Mouse (Mus musculus): ENCODE data around the gene Ubp1. TPM values are rescaled to one million over a fixed set of nuclear protein-coding genes. Genes with fewer than 3 reads are reported as not detected.
A peak's percentile ranks its signal among the peaks of the same experiment; 100 is the strongest.

Ubp1 gene
- polyA plus RNA-seq, 1 experiment from 2014 or later = 42.0 TPM

- Histone ChIP-seq H3K4me2 (ENCODE audit: low read depth, low read length) (no peak overlapping the region), H3K4me1 (ENCODE audit: control insufficient read depth, low read depth, low read length) (peaks cover 16% of the 10 kb centered on the region), H3K27ac (ENCODE audit: low read length) (no peak overlapping the region), H3K9ac (ENCODE audit: low read depth, low read length) (no peak overlapping the region), H3K9me3 (replicated peaks; ENCODE audit: control insufficient read depth, low read length) (no peaks in the 10 kb centered on the region), H3K36me3 (ENCODE audit: control insufficient read depth, insufficient read depth) (peaks cover 80% of the 10 kb centered on the region), H3K27me3 (ENCODE audit: control insufficient read depth, insufficient read depth, low read depth, low read length) (no peaks in the 10 kb centered on the region), H3K4me3 (ENCODE audit: low read depth, low read length) (no peak overlapping the region)
- WGBS (ENCODE audit: insufficient replicate concordance) = 91% methylated on average over 4 of the region's 4 CpGs
- ATAC-seq (ENCODE audit: low read depth) = no peak
Observed at GRCm38 (mm10) chr9:113974945-113975344, 44.2 kb downstream of the Ubp1 start.

DNA sequence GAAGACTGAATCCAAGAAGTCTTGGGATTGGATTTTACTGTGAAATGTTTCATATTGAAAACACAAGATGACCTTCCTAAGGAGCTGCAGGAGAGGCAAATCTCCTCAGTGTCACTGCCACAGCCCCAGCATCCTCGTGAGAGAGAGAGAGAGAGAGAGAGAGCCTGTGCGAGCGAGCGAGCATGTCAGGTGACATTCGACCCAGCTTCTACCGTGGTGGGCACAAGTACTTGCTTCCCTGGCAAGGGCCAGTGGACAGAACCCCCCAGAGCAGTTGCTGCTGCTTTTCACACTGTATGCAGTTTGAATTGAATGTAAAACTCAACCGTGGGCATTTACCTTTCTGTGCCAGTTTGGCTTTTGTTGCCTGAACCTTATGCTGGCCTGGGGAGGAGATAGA is 44.7 kb downstream of the Ubp1 start:
- no peak for ATAC-seq (ENCODE audit: low read depth)
- Histone ChIP-seq H3K9me3 (replicated peaks; ENCODE audit: control insufficient read depth, low read length) (no peaks in the 10 kb centered on the region), H3K4me2 (ENCODE audit: low read depth, low read length) (no peak overlapping the region), H3K9ac (ENCODE audit: low read depth, low read length) (no peak overlapping the region), H3K27me3 (ENCODE audit: control insufficient read depth, insufficient read depth, low read depth, low read length) (no peaks in the 10 kb centered on the region), H3K4me3 (ENCODE audit: low read depth, low read length) (no peak overlapping the region), H3K4me1 (ENCODE audit: control insufficient read depth, low read depth, low read length) (peaks cover 12% of the 10 kb centered on the region), H3K36me3 (ENCODE audit: control insufficient read depth, insufficient read depth) (peaks cover 75% of the 10 kb centered on the region), H3K27ac (ENCODE audit: low read length) (no peak overlapping the region)
- 84% methylated on average over 7 of the region's 7 CpGs for WGBS (ENCODE audit: insufficient replicate concordance)

GRCm38 (mm10) chr9:113976264-113976663 is 45.5 kb downstream of the Ubp1 start:
- Histone ChIP-seq H3K4me2 (ENCODE audit: low read depth, low read length) (no peak overlapping the region), H3K27ac (ENCODE audit: low read length) (no peak overlapping the region), H3K4me1 (ENCODE audit: control insufficient read depth, low read depth, low read length) (peaks cover 5% of the 10 kb centered on the region), H3K9ac (ENCODE audit: low read depth, low read length) (no peak overlapping the region), H3K9me3 (replicated peaks; ENCODE audit: control insufficient read depth, low read length) (no peaks in the 10 kb centered on the region), H3K4me3 (ENCODE audit: low read depth, low read length) (no peak overlapping the region), H3K27me3 (ENCODE audit: control insufficient read depth, insufficient read depth, low read depth, low read length) (no peaks in the 10 kb centered on the region), H3K36me3 (ENCODE audit: control insufficient read depth, insufficient read depth) (peaks cover 70% of the 10 kb centered on the region)
- WGBS (ENCODE audit: insufficient replicate concordance) = 96% methylated on average over 10 of the region's 10 CpGs
- no peak for ATAC-seq (ENCODE audit: low read depth)

- Histone ChIP-seq H3K27me3 (ENCODE audit: control insufficient read depth, insufficient read depth, low read depth, low read length) (no peaks in the 10 kb centered on the region), H3K4me1 (ENCODE audit: control insufficient read depth, low read depth, low read length) (no peaks in the 10 kb centered on the region; the same call in 1 of the 2 replicates), H3K4me2 (ENCODE audit: low read depth, low read length) (no peak overlapping the region), H3K4me3 (ENCODE audit: low read depth, low read length) (no peak overlapping the region), H3K9me3 (replicated peaks; ENCODE audit: control insufficient read depth, low read length) (no peaks in the 10 kb centered on the region), H3K36me3 (ENCODE audit: control insufficient read depth, insufficient read depth) (peaks cover 66% of the 10 kb centered on the region), H3K27ac (ENCODE audit: low read length) (no peak overlapping the region), H3K9ac (ENCODE audit: low read depth, low read length) (no peak overlapping the region)
- 82% methylated on average over 11 of the region's 11 CpGs for WGBS (ENCODE audit: insufficient replicate concordance)
- ATAC-seq (ENCODE audit: low read depth) = no peak
Observed at GRCm38 (mm10) chr9:113977225-113977840, 46.6 kb downstream of the Ubp1 start.

GRCm38 (mm10) chr9:113978656-113979055 is 47.9 kb downstream of the Ubp1 start:
- Histone ChIP-seq H3K4me3 (ENCODE audit: low read depth, low read length) (no peak overlapping the region), H3K27ac (ENCODE audit: low read length) (no peak overlapping the region), H3K27me3 (ENCODE audit: control insufficient read depth, insufficient read depth, low read depth, low read length) (no peaks in the 10 kb centered on the region), H3K9me3 (replicated peaks; ENCODE audit: control insufficient read depth, low read length) (no peaks in the 10 kb centered on the region), H3K36me3 (ENCODE audit: control insufficient read depth, insufficient read depth) (peaks cover 53% of the 10 kb centered on the region), H3K4me1 (ENCODE audit: control insufficient read depth, low read depth, low read length) (no peaks in the 10 kb centered on the region; the same call in 1 of the 2 replicates), H3K4me2 (ENCODE audit: low read depth, low read length) (no peak overlapping the region), H3K9ac (ENCODE audit: low read depth, low read length) (no peak overlapping the region)
- 51% methylated on average over 7 of the region's 7 CpGs for WGBS (ENCODE audit: insufficient replicate concordance)
- ATAC-seq (ENCODE audit: low read depth) = no peak

DNA sequence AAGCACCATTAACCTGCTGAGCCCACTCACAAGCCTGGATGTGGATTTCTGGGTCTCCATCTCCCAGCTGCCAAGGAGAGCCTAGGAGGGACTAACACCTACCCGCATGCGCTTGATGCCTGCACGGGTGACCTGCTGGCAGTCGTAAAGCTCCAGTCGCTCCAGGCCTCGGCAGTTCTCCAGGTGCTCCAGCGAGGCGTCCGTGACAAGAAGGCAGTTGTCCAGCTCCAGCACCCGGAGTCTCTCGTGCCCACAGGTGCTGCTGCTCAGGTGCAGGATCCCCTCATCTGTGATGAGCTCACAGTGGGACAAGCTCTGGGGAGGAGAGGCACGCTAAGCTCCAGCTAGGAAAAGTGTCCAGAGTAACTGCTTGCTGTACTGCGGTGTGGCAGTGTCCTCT is 48.6 kb downstream of the Ubp1 start:
- WGBS (ENCODE audit: insufficient replicate concordance) = 91% methylated on average over 13 of the region's 13 CpGs
- Histone ChIP-seq H3K9me3 (replicated peaks; ENCODE audit: control insufficient read depth, low read length) (no peaks in the 10 kb centered on the region), H3K9ac (ENCODE audit: low read depth, low read length) (no peak overlapping the region), H3K27ac (ENCODE audit: low read length) (no peak overlapping the region), H3K36me3 (ENCODE audit: control insufficient read depth, insufficient read depth) (peaks cover 46% of the 10 kb centered on the region), H3K27me3 (ENCODE audit: control insufficient read depth, insufficient read depth, low read depth, low read length) (no peaks in the 10 kb centered on the region), H3K4me2 (ENCODE audit: low read depth, low read length) (no peak overlapping the region), H3K4me3 (ENCODE audit: low read depth, low read length) (no peak overlapping the region), H3K4me1 (ENCODE audit: control insufficient read depth, low read depth, low read length) (no peaks in the 10 kb centered on the region; the same call in 1 of the 2 replicates)
- no peak for ATAC-seq (ENCODE audit: low read depth)

GRCm38 (mm10) chr9:113981099-113981880 is 50.6 kb downstream of the Ubp1 start:
- H3K36me3 ChIP-seq (ENCODE audit: control insufficient read depth, insufficient read depth) = peaks cover 27% of the 10 kb centered on the region
- no peaks in the 10 kb centered on the region for H3K9me3 ChIP-seq (replicated peaks; ENCODE audit: control insufficient read depth, low read length)
- H3K4me3 ChIP-seq (ENCODE audit: low read depth, low read length) = no peak overlapping the region
- H3K27me3 ChIP-seq (ENCODE audit: control insufficient read depth, insufficient read depth, low read depth, low read length) = no peaks in the 10 kb centered on the region
- no peak overlapping the region for H3K4me2 ChIP-seq (ENCODE audit: low read depth, low read length)
- WGBS (ENCODE audit: insufficient replicate concordance) = 77% methylated on average over 16 of the region's 16 CpGs
- no peak overlapping the region for H3K9ac ChIP-seq (ENCODE audit: low read depth, low read length)
- peak; percentile 33; the same call in 1 of the 2 replicates for ATAC-seq (ENCODE audit: low read depth)
- no peaks in the 10 kb centered on the region; the same call in 1 of the 2 replicates for H3K4me1 ChIP-seq (ENCODE audit: control insufficient read depth, low read depth, low read length)
- H3K27ac ChIP-seq (ENCODE audit: low read length) = no peak overlapping the region

GRCm38 (mm10) chr9:113982451-113982850 is 51.7 kb downstream of the Ubp1 start:
- Histone ChIP-seq H3K27ac (ENCODE audit: low read length) (no peak overlapping the region), H3K9ac (ENCODE audit: low read depth, low read length) (no peak overlapping the region), H3K4me3 (ENCODE audit: low read depth, low read length) (no peak overlapping the region), H3K4me2 (ENCODE audit: low read depth, low read length) (no peak overlapping the region), H3K4me1 (ENCODE audit: control insufficient read depth, low read depth, low read length) (no peaks in the 10 kb centered on the region; the same call in 1 of the 2 replicates), H3K27me3 (ENCODE audit: control insufficient read depth, insufficient read depth, low read depth, low read length) (no peaks in the 10 kb centered on the region), H3K9me3 (replicated peaks; ENCODE audit: control insufficient read depth, low read length) (no peaks in the 10 kb centered on the region), H3K36me3 (ENCODE audit: control insufficient read depth, insufficient read depth) (peaks cover 16% of the 10 kb centered on the region)
- ATAC-seq (ENCODE audit: low read depth) = no peak
- WGBS (ENCODE audit: insufficient replicate concordance) = 68% methylated on average over 2 of the region's 2 CpGs
